Mouse (Mus musculus) megakaryocyte, embryonic 14.5 days (primary cell): ENCODE results near the gene Dnm3.

Experiments
- FLI1 ChIP-seq: IDR thresholded peaks from 2 replicates; pipeline ENCODE4 v1.6.1; 2012; ENCODE audit warnings: low read length, inconsistent platforms, mixed read lengths
- GATA1 ChIP-seq: IDR thresholded peaks from 3 replicates; pipeline ENCODE4 v1.6.1; 2012; ENCODE audit warnings: mixed read lengths, low read length, inconsistent platforms, borderline replicate concordance

DNA sequence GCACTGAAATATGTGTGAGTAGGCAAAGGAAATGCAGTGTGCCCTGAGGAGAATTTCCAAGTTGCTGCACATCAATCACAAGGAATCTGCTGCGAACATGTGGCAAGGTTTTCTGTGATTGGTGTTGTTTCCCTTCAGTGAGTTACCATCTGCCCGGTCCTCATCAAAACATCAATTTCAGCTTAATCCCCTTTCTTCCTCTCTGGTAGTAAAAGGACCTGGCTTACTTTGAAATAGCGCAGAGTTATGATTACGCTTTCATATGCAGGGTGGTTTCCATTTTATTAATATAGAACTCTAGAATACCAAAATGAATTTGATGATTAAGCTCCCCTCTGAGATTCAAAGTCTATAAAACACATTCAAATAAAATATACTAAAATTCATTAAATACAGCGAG lies 324.7 kb downstream of the Dnm3 start:
- TF ChIP-seq GATA1: no peak
- TF ChIP-seq FLI1: no peak
